Mouse (Mus musculus) midbrain, embryonic 16.5 days (tissue): Measurements from ENCODE around the gene Pus7l. TPM values are rescaled to one million over a fixed set of nuclear protein-coding genes. Genes with fewer than 3 reads are reported as not detected.

Source experiments
- polyA plus RNA-seq: library from polyadenylated mRNA; unstranded; fragments of >200 nt; fragmentation: Nextera tagmentation; extraction: Ambion mirVana; gene quantifications from 2 replicates; pipeline ENCODE4 v1.2.1, GENCODE M21; 2015

Gene Pus7l
- polyA plus RNA-seq, 1 experiment from 2014 or later: 5.8 TPM

Other genes starting within 250 kb of the Pus7l start
- gene Adamts20, start 78.1 kb downstream of the Pus7l start, polyA plus RNA-seq: 1.5 and 2.0 TPM in 2 replicates
- gene Irak4, start 96 bp upstream of the Pus7l start, polyA plus RNA-seq: 1.3 and 1.5 TPM in 2 replicates
- gene Twf1, start 46.3 kb upstream of the Pus7l start, polyA plus RNA-seq: 71.4 and 79.5 TPM in 2 replicates
- 13.2 and 17.8 TPM in 2 replicates for gene Tmem117, start 85.7 kb upstream of the Pus7l start, polyA plus RNA-seq